19 mouse cellular contexts compared by ENCODE assay signal in the genomic region with DNA sequence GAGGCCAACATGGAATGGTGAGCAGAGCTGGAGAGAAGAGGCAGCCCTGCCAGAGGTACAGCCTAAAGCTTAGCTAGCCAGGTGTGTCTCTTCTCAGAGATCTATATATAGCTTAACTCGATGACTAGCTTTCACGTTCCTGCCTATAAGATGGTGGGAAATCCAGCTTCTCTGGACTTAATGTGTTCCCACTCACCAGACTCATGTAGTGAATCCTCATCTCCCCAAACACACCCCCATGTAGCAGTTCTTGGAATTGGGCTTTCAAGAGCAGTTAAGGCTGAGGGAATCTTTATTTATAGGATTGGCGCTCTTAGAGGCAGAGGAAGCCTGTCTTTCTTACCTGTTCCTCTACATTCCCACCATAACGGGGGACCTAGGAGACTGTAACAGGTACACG.
"Had no signal": no experiment of that assay in that cellular context is flagged by ENCODE, and none has a peak within 500 bp of the region (broad histone marks: within the 10 kb centered on the region; RNA-seq: fewer than 3 reads in every experiment).

No protein-coding gene starts in this region.

- DNase-seq: cerebellum, adult 9-11 months; cerebellum, postnatal 10 days; cerebellum, postnatal 14 days; cerebellum, postnatal 25 days; cerebellum, postnatal 36 days; embryo, embryonic 11 days; forebrain, postnatal 0 days; gastrocnemius, adult 2 months; gastrocnemius, postnatal 10 days; gastrocnemius, postnatal 14 days; gastrocnemius, postnatal 25 days; gastrocnemius, postnatal 36 days; heart, adult 11 months; heart, adult 18-20 months; heart, adult 2 months had no signal

- ATAC-seq: forebrain, embryonic 13.5 days; forebrain, embryonic 14.5 days; forebrain, embryonic 15.5 days; forebrain, embryonic 16.5 days; forebrain, postnatal 0 days had no signal
